Mouse (Mus musculus) small intestine, adult 2 months (tissue): Measurements from ENCODE around the gene Mipol1. TPM values are rescaled to one million over a fixed set of nuclear protein-coding genes. Genes with fewer than 3 reads are reported as not detected.

Experiments
- H3K27ac ChIP-seq: fragments of 200-500 bp; 2 replicates; pipeline ENCODE4 v1.5.1; 2012; ENCODE audit warnings: low read depth, low read length, control low read depth, inconsistent platforms; ENCODE audit not compliant: insufficient read depth
- H3K27me3 ChIP-seq: fragments of 200-500 bp; 2 replicates; pipeline ENCODE4 v1.6.1; 2012; ENCODE audit warnings: mild to moderate bottlenecking, moderate library complexity, low read length, inconsistent platforms; ENCODE audit not compliant: control insufficient read depth, insufficient read depth
- H3K36me3 ChIP-seq: fragments of 200-500 bp; 2 replicates; pipeline ENCODE4 v1.6.1; 2012; ENCODE audit warnings: mild to moderate bottlenecking, low read length, control low read depth, inconsistent platforms; ENCODE audit not compliant: control insufficient read depth, insufficient read depth
- H3K4me1 ChIP-seq: fragments of 200-500 bp; 2 replicates; pipeline ENCODE4 v1.6.1; 2012; ENCODE audit warnings: low read length, inconsistent platforms, mixed read lengths; ENCODE audit not compliant: control insufficient read depth, insufficient read depth, insufficient read length
- H3K4me3 ChIP-seq: fragments of 200-500 bp; 2 replicates; pipeline ENCODE4 v1.5.1; 2012; ENCODE audit warnings: low read depth, mild to moderate bottlenecking, control low read depth, inconsistent platforms, low read length, moderate library complexity
- CTCF ChIP-seq: fragments of 200-500 bp; IDR thresholded peaks from 2 replicates; pipeline ENCODE4 v1.5.1; 2012; ENCODE audit warnings: low read depth, mild to moderate bottlenecking, control low read depth, inconsistent platforms, low read length, moderate library complexity, mixed read lengths; ENCODE audit not compliant: insufficient replicate concordance, insufficient read length; ENCODE audit errors: extremely low read depth
- POLR2A ChIP-seq: fragments of 200-500 bp; IDR thresholded peaks from 2 replicates; pipeline ENCODE4 v1.6.1; 2012; ENCODE audit warnings: low read depth, mild to moderate bottlenecking, control low read depth, inconsistent platforms, low read length, moderate library complexity
- WGBS: fragments of 180-500 bp; shearing (Covaris S2); methylation state at CpG from one replicate; pipeline ENCODE4 v1.1.7; 2018; 5-methylcytosine and 5-hydroxymethylcytosine counted together
- polyA plus RNA-seq: library from polyadenylated mRNA; depleted of rRNA; stranded (reverse); fragments of >200 nt; gene quantifications from 2 replicates; pipeline ENCODE4 v1.2.3, GENCODE M21; 2012

Gene Mipol1
- polyA plus RNA-seq, 1 experiment = 0.53 TPM

GRCm38 (mm10) chr12:57387588-57388292 is 157.5 kb downstream of the Mipol1 start:
- Histone ChIP-seq H3K4me1 (no peaks in the 10 kb centered on the region), H3K36me3 (no peaks in the 10 kb centered on the region), H3K4me3 (no peak overlapping the region), H3K27ac (no peak overlapping the region), H3K27me3 (no peaks in the 10 kb centered on the region)
- no peak for TF ChIP-seq CTCF
- no peak for TF ChIP-seq POLR2A
- WGBS = 36% methylated on average over 2 of the region's 2 CpGs

DNA sequence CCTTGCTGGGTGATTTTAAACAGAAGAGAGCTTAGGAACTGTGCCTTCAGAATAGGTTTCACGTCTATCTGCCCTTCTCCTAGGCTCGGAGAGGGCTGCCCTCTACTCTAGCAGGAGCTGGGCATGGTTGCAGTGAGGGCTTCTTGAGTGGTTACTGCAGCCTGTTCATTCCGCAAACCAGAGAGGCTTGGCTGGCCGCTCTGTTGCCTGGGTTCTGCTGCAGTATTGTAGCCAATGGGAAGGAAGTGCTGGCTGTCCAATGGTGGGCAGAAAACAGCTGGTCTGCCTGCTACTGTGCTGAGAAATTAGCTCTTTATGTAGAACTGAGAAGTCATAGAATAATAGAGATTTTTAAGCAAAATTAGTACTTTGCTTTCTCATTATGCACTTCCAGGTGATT is 169.3 kb downstream of the Mipol1 start:
- no peaks in the 10 kb centered on the region for H3K4me1 ChIP-seq
- no peak overlapping the region for H3K4me3 ChIP-seq
- TF ChIP-seq POLR2A (no peak), CTCF (no peak)
- WGBS = 89% methylated on average over 4 of the region's 4 CpGs
- no peaks in the 10 kb centered on the region for H3K36me3 ChIP-seq
- H3K27ac ChIP-seq = no peak overlapping the region
- H3K27me3 ChIP-seq = no peaks in the 10 kb centered on the region

DNA sequence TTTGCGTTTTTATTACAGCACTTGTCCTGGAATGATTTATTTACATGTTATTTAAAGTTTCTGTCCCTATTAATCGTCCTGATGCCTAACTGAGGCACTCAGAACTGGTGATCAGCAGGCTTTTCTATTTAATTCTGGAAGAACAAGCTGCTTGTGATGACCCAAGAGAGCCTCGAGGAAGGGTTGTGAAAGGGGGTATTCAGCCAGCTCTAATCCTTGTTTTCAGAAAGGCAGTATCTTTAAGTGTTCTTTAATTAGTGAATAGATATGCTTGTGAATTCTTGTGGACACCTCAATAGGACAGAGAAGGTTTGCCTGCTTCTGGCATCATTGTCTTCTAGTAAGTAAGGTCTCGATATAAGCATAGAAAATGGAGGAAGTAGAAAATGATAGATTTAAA is 170.0 kb downstream of the Mipol1 start:
- H3K27ac ChIP-seq = no peak overlapping the region
- no peak overlapping the region for H3K4me3 ChIP-seq
- no peaks in the 10 kb centered on the region for H3K4me1 ChIP-seq
- WGBS = 76% methylated on average over 4 of the region's 4 CpGs
- TF ChIP-seq CTCF (no peak), POLR2A (no peak)
- H3K36me3 ChIP-seq = no peaks in the 10 kb centered on the region
- no peaks in the 10 kb centered on the region for H3K27me3 ChIP-seq

GRCm38 (mm10) chr12:57401126-57401525 is 170.9 kb downstream of the Mipol1 start:
- 88% methylated on average over 7 of the region's 7 CpGs for WGBS
- Histone ChIP-seq H3K4me1 (no peaks in the 10 kb centered on the region), H3K4me3 (no peak overlapping the region), H3K27ac (no peak overlapping the region), H3K36me3 (no peaks in the 10 kb centered on the region), H3K27me3 (no peaks in the 10 kb centered on the region)
- TF ChIP-seq POLR2A = no peak
- TF ChIP-seq CTCF = no peak

GRCm38 (mm10) chr12:57402360-57402759 is 172.1 kb downstream of the Mipol1 start:
- 51% methylated on average over 6 of the region's 6 CpGs for WGBS
- Histone ChIP-seq H3K4me3 (no peak overlapping the region), H3K4me1 (no peaks in the 10 kb centered on the region), H3K27ac (no peak overlapping the region), H3K27me3 (no peaks in the 10 kb centered on the region), H3K36me3 (no peaks in the 10 kb centered on the region)
- no peak for TF ChIP-seq CTCF
- TF ChIP-seq POLR2A = no peak

GRCm38 (mm10) chr12:57409976-57410375 is 179.7 kb downstream of the Mipol1 start:
- Histone ChIP-seq H3K36me3 (no peaks in the 10 kb centered on the region), H3K4me3 (no peak overlapping the region), H3K27ac (no peak overlapping the region), H3K4me1 (no peaks in the 10 kb centered on the region), H3K27me3 (no peaks in the 10 kb centered on the region)
- TF ChIP-seq POLR2A = no peak
- TF ChIP-seq CTCF = no peak

- Histone ChIP-seq H3K4me3 (no peak overlapping the region), H3K4me1 (no peaks in the 10 kb centered on the region), H3K36me3 (no peaks in the 10 kb centered on the region), H3K27me3 (no peaks in the 10 kb centered on the region), H3K27ac (no peak overlapping the region)
- TF ChIP-seq CTCF (no peak), POLR2A (no peak)
- 35% methylated on average over 3 of the region's 3 CpGs for WGBS
These were observed 183.6 kb downstream of the Mipol1 start for GRCm38 (mm10) chr12:57413833-57414232.
